Mouse (Mus musculus): ENCODE data around the gene Hbp1. TPM values are rescaled to one million over a fixed set of nuclear protein-coding genes. Genes with fewer than 3 reads are reported as not detected.

Hbp1 gene
- 21.0 and 27.3 TPM in 2 replicates for polyA plus RNA-seq (2012; rRNA removed)

- Histone ChIP-seq H3K27me3 (ENCODE audit: control insufficient read depth, insufficient read depth, low read length) (no peaks in the 10 kb centered on the region), H3K27ac (ENCODE audit: control insufficient read depth, insufficient read depth, low read depth, low read length) (peak within 1 kb of the TSS; percentile 92), H3K4me3 (ENCODE audit: control insufficient read depth, low read depth, low read length) (peak within 1 kb of the TSS; percentile 91), H3K36me3 (ENCODE audit: control insufficient read depth, insufficient read depth, low read length) (no peaks in the 10 kb centered on the region), H3K4me1 (ENCODE audit: control insufficient read depth, insufficient read depth, low read length) (no peaks in the 10 kb centered on the region)
- TF ChIP-seq POLR2A (IDR thresholded peaks at IDR 0.05; ENCODE audit: control insufficient read depth, low read depth, low read length) (peak; percentile 79), CTCF (IDR thresholded peaks at IDR 0.05; ENCODE audit: control insufficient read depth, insufficient read depth, insufficient replicate concordance, low read depth, low read length) (no peak)
These were observed at the start of gene Hbp1 for GRCm38 (mm10) chr12:31949759-31950658. Gene Hbp1, minus strand, starts transcription at chr12:31950535.

- Histone ChIP-seq H3K36me3 (ENCODE audit: control insufficient read depth, insufficient read depth, low read length) (no peaks in the 10 kb centered on the region), H3K27ac (ENCODE audit: control insufficient read depth, insufficient read depth, low read depth, low read length) (no peak overlapping the region), H3K4me1 (ENCODE audit: control insufficient read depth, insufficient read depth, low read length) (no peaks in the 10 kb centered on the region), H3K27me3 (ENCODE audit: control insufficient read depth, insufficient read depth, low read length) (no peaks in the 10 kb centered on the region), H3K4me3 (ENCODE audit: control insufficient read depth, low read depth, low read length) (no peak overlapping the region)
- no peak for TF ChIP-seq CTCF (IDR thresholded peaks at IDR 0.05; ENCODE audit: control insufficient read depth, insufficient read depth, insufficient replicate concordance, low read depth, low read length)
- no peak for TF ChIP-seq POLR2A (IDR thresholded peaks at IDR 0.05; ENCODE audit: control insufficient read depth, low read depth, low read length)
These were observed 48.4 kb upstream of the Hbp1 start for GRCm38 (mm10) chr12:31998706-31999105.

- Histone ChIP-seq H3K36me3 (ENCODE audit: control insufficient read depth, insufficient read depth, low read length) (no peaks in the 10 kb centered on the region), H3K27ac (ENCODE audit: control insufficient read depth, insufficient read depth, low read depth, low read length) (no peak overlapping the region), H3K4me3 (ENCODE audit: control insufficient read depth, low read depth, low read length) (no peak overlapping the region), H3K4me1 (ENCODE audit: control insufficient read depth, insufficient read depth, low read length) (no peaks in the 10 kb centered on the region), H3K27me3 (ENCODE audit: control insufficient read depth, insufficient read depth, low read length) (no peaks in the 10 kb centered on the region)
- TF ChIP-seq CTCF (IDR thresholded peaks at IDR 0.05; ENCODE audit: control insufficient read depth, insufficient read depth, insufficient replicate concordance, low read depth, low read length) (no peak), POLR2A (IDR thresholded peaks at IDR 0.05; ENCODE audit: control insufficient read depth, low read depth, low read length) (no peak)
These were observed 47.1 kb upstream of the Hbp1 start for GRCm38 (mm10) chr12:31997328-31997878.

GRCm38 (mm10) chr12:31996877-31997276 lies 46.5 kb upstream of the Hbp1 start:
- Histone ChIP-seq H3K36me3 (ENCODE audit: control insufficient read depth, insufficient read depth, low read length) (no peaks in the 10 kb centered on the region), H3K4me1 (ENCODE audit: control insufficient read depth, insufficient read depth, low read length) (no peaks in the 10 kb centered on the region), H3K27ac (ENCODE audit: control insufficient read depth, insufficient read depth, low read depth, low read length) (no peak overlapping the region), H3K27me3 (ENCODE audit: control insufficient read depth, insufficient read depth, low read length) (no peaks in the 10 kb centered on the region), H3K4me3 (ENCODE audit: control insufficient read depth, low read depth, low read length) (no peak overlapping the region)
- TF ChIP-seq CTCF (IDR thresholded peaks at IDR 0.05; ENCODE audit: control insufficient read depth, insufficient read depth, insufficient replicate concordance, low read depth, low read length) (no peak), POLR2A (IDR thresholded peaks at IDR 0.05; ENCODE audit: control insufficient read depth, low read depth, low read length) (no peak)

- H3K27ac ChIP-seq (ENCODE audit: control insufficient read depth, insufficient read depth, low read depth, low read length), result no peak overlapping the region
- no peaks in the 10 kb centered on the region for H3K27me3 ChIP-seq (ENCODE audit: control insufficient read depth, insufficient read depth, low read length)
- no peak overlapping the region for H3K4me3 ChIP-seq (ENCODE audit: control insufficient read depth, low read depth, low read length)
- H3K36me3 ChIP-seq (ENCODE audit: control insufficient read depth, insufficient read depth, low read length), result no peaks in the 10 kb centered on the region
- TF ChIP-seq POLR2A (IDR thresholded peaks at IDR 0.05; ENCODE audit: control insufficient read depth, low read depth, low read length) (no peak), CTCF (IDR thresholded peaks at IDR 0.05; ENCODE audit: control insufficient read depth, insufficient read depth, insufficient replicate concordance, low read depth, low read length) (no peak)
- no peaks in the 10 kb centered on the region for H3K4me1 ChIP-seq (ENCODE audit: control insufficient read depth, insufficient read depth, low read length)
These were observed 40.2 kb upstream of the Hbp1 start for GRCm38 (mm10) chr12:31990575-31990974.

GRCm38 (mm10) chr12:31989726-31990125 lies 39.4 kb upstream of the Hbp1 start:
- H3K36me3 ChIP-seq (ENCODE audit: control insufficient read depth, insufficient read depth, low read length), result no peaks in the 10 kb centered on the region
- no peak for TF ChIP-seq POLR2A (IDR thresholded peaks at IDR 0.05; ENCODE audit: control insufficient read depth, low read depth, low read length)
- H3K4me1 ChIP-seq (ENCODE audit: control insufficient read depth, insufficient read depth, low read length), result peaks cover 4% of the 10 kb centered on the region; the same call in 1 of the 2 replicates
- no peaks in the 10 kb centered on the region for H3K27me3 ChIP-seq (ENCODE audit: control insufficient read depth, insufficient read depth, low read length)
- H3K27ac ChIP-seq (ENCODE audit: control insufficient read depth, insufficient read depth, low read depth, low read length), result no peak overlapping the region
- no peak overlapping the region for H3K4me3 ChIP-seq (ENCODE audit: control insufficient read depth, low read depth, low read length)

GRCm38 (mm10) chr12:31986463-31986862 lies 36.1 kb upstream of the Hbp1 start:
- Histone ChIP-seq H3K4me3 (ENCODE audit: control insufficient read depth, low read depth, low read length) (no peak overlapping the region), H3K27ac (ENCODE audit: control insufficient read depth, insufficient read depth, low read depth, low read length) (no peak overlapping the region), H3K27me3 (ENCODE audit: control insufficient read depth, insufficient read depth, low read length) (no peaks in the 10 kb centered on the region), H3K4me1 (ENCODE audit: control insufficient read depth, insufficient read depth, low read length) (peaks cover 7% of the 10 kb centered on the region), H3K36me3 (ENCODE audit: control insufficient read depth, insufficient read depth, low read length) (no peaks in the 10 kb centered on the region)
- TF ChIP-seq CTCF (IDR thresholded peaks at IDR 0.05; ENCODE audit: control insufficient read depth, insufficient read depth, insufficient replicate concordance, low read depth, low read length) (no peak), POLR2A (IDR thresholded peaks at IDR 0.05; ENCODE audit: control insufficient read depth, low read depth, low read length) (no peak)

All from testis, adult 2 months (tissue).